Mouse (Mus musculus) CD4-positive, CD25-positive, alpha-beta regulatory T cell, adult 9 weeks (primary cell): Measurements from ENCODE around the gene Dtnb. TPM values are rescaled to one million over a fixed set of nuclear protein-coding genes. Genes with fewer than 3 reads are reported as not detected.

Source experiments
- polyA plus RNA-seq: library from polyadenylated mRNA; unstranded; fragments of 100-300 nt; shearing (Covaris generic); gene quantifications from one replicate; pipeline ENCODE4 v1.2.1, GENCODE M21; 2017

Gene Dtnb
- 20.5 TPM for polyA plus RNA-seq

DNA sequence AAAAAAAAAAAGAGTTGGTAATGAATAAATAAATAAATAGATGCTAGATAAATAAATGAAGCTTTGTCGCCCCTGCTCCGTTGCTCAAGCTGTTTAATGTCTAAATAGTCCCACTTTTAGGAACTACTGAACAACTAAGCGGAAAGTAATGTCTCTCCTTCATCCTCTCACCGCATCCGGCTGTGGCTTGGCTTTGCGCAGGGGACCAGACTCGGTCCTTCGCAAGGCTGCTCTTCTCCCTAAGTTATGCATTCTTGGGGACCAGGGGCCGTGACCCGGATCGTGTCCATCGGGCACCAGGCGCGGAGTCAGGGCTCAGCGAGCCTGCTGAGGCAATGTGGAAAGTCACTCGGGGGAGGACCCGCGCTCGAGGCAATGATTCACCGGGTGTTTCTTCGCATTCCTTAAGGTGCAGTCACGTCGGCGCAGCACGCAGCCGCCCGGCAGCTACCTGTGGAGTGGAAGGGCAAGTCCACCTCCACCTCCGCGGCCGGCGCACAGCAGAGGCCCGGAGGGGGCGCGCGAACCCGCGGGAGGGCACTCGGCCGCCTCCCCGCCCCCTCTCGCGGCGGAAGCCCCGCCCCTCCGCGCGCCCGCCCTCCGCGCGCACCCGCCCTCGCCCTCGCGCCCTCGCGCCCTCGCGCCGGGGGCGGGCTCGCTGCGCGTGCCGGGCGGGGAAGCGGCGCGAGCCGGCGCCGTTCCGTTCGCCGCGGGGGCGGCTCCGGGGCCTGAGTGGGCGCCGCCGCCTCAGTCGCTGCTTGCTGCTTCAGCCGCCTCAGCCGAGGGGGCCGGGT is at the start of gene Dtnb:
Gene Dtnb (plus strand): TSS at position 595 of the 794 bp plus-strand sequence.

DNA sequence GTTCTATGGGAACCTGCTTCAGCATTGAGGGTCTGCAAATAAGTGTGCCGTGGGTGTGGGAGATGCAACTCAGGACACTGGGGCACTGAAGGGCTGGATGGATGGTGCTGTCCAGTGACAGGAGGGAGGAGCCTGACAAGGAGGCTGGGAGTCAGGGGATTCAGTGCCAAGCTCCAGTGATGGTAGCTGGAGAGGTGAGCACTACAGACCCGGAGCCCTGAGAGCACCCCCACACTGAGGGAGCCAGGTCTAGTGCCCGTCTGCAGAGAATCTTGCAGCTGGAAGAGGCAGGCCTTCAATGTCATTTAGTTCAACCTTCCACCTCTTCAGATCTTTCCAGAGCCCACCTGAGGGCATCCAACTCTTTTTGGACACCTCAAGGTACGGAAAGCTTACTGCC is 233.7 kb downstream of the Dtnb start, which contains the start of gene Dnmt3a:
Gene Dnmt3a (plus strand): TSS at position 156 of the 400 bp plus-strand sequence.

Other genes starting within 250 kb of the Dtnb start
- 7.0 TPM for gene Kif3c, start 207.2 kb upstream of the Dtnb start, polyA plus RNA-seq
- 91.1 TPM for gene Asxl2, start 145.5 kb upstream of the Dtnb start, polyA plus RNA-seq
- 29.1 TPM for gene Dnmt3a, start 233.6 kb downstream of the Dtnb start, polyA plus RNA-seq